Mouse (Mus musculus) gastrocnemius, postnatal 14 days (tissue): ENCODE results near the gene Ltbp1. TPM values are rescaled to one million over a fixed set of nuclear protein-coding genes. Genes with fewer than 3 reads are reported as not detected.
A peak's percentile ranks its signal among the peaks of the same experiment; 100 is the strongest.

Experiments
- DNase-seq: peaks from one replicate; pipeline ENCODE4 v3.0.0; 2021; ENCODE audit warnings: mixed read lengths
- intact Hi-C: fragments of 180-260 bp; cut with DNase I; formaldehyde crosslinking; loops from one replicate; pipeline ENCODE4 v1.15.1; 2025; ENCODE audit warnings: low total_unique reads
- long read RNA-seq, 2 experiments: library from polyadenylated mRNA; stranded (forward); transcript quantifications; one replicate each; pipeline ENCODE4 v2.0.0; 2021
- total RNA-seq, 2 experiments: library from RNA; stranded (reverse); gene quantifications; 2 replicates each; pipeline ENCODE4 v1.2.3; 2021

Gene Ltbp1
- total RNA-seq, result 10 to 100 TPM; 18.4 to 18.7 TPM
- long read RNA-seq, experiment 1, partial matches to known transcripts, result 2 of 5 reads
- long read RNA-seq, experiment 1, other reads (novel, unspliced or antisense), result 3 of 5 reads
- long read RNA-seq, experiment 2, full-length matches to known transcripts, result 1 of 8 reads
- long read RNA-seq, experiment 2, partial matches to known transcripts, result 4 of 8 reads
- long read RNA-seq, experiment 2, other reads (novel, unspliced or antisense), result 3 of 8 reads

GRCm38 (mm10) chr17:75005281-75005684 lies at the start of gene Ltbp1:
Ltbp1 (plus strand) TSS chr17:75005568.
- intact Hi-C loops, result no loop called here

GRCm38 (mm10) chr17:74959481-74960245 lies 45.7 kb upstream of the Ltbp1 start:
- intact Hi-C loops, result no loop called here
- peak; percentile 23 for DNase-seq

More at GRCm38 (mm10) chr17:75005281-75005684, at the start of gene Ltbp1:
- DNase-seq, result peak; percentile 59

GRCm38 (mm10) chr17:74963222-74963621 lies 42.1 kb upstream of the Ltbp1 start:
- DNase-seq, result no peak
- intact Hi-C loops, result no loop called here

GRCm38 (mm10) chr17:74963861-74964260 lies 41.5 kb upstream of the Ltbp1 start:
- DNase-seq, result no peak
- intact Hi-C loops, result no loop called here

GRCm38 (mm10) chr17:74967298-74967848 lies 38.0 kb upstream of the Ltbp1 start:
- DNase-seq, result no peak
- intact Hi-C loops, result no loop called here

- intact Hi-C loops, result no loop called here
- no peak for DNase-seq
Observed at GRCm38 (mm10) chr17:74968152-74968712, 37.1 kb upstream of the Ltbp1 start.

- intact Hi-C loops, result no loop called here
- DNase-seq, result no peak
Observed at GRCm38 (mm10) chr17:74968738-74969271, 36.6 kb upstream of the Ltbp1 start.

- no peak for DNase-seq
- intact Hi-C loops, result no loop called here
Observed at GRCm38 (mm10) chr17:74975192-74975591, 30.2 kb upstream of the Ltbp1 start.

GRCm38 (mm10) chr17:74976167-74976985 lies 29.0 kb upstream of the Ltbp1 start:
- intact Hi-C loops, result no loop called here
- DNase-seq, result no peak

- intact Hi-C loops, result no loop called here
Observed at GRCm38 (mm10) chr17:74979767-74980166, 25.6 kb upstream of the Ltbp1 start.

GRCm38 (mm10) chr17:74981703-74982102 lies 23.7 kb upstream of the Ltbp1 start:
- DNase-seq, result no peak
- intact Hi-C loops, result no loop called here

More at GRCm38 (mm10) chr17:74979767-74980166, 25.6 kb upstream of the Ltbp1 start:
- DNase-seq, result no peak

GRCm38 (mm10) chr17:74982880-74983279 lies 22.5 kb upstream of the Ltbp1 start:
- intact Hi-C loops, result no loop called here

GRCm38 (mm10) chr17:74984071-74984470 lies 21.3 kb upstream of the Ltbp1 start:
- intact Hi-C loops, result no loop called here
- no peak for DNase-seq

More at GRCm38 (mm10) chr17:74982880-74983279, 22.5 kb upstream of the Ltbp1 start:
- DNase-seq, result no peak

- no peak for DNase-seq
- intact Hi-C loops, result no loop called here
Observed at GRCm38 (mm10) chr17:74984681-74985080, 20.7 kb upstream of the Ltbp1 start.

- intact Hi-C loops, result no loop called here
- DNase-seq, result no peak
Observed at GRCm38 (mm10) chr17:74987067-74987466, 18.3 kb upstream of the Ltbp1 start.

- no peak for DNase-seq
- intact Hi-C loops, result no loop called here
Observed at GRCm38 (mm10) chr17:74989691-74990090, 15.7 kb upstream of the Ltbp1 start.

- intact Hi-C loops, result no loop called here
- no peak for DNase-seq
Observed at GRCm38 (mm10) chr17:74990561-74990960, 14.8 kb upstream of the Ltbp1 start.

- DNase-seq, result peak; percentile 35
- intact Hi-C loops, result no loop called here
Observed at GRCm38 (mm10) chr17:74993726-74994581, 11.4 kb upstream of the Ltbp1 start.

GRCm38 (mm10) chr17:74994582-74994893 lies 10.8 kb upstream of the Ltbp1 start:
- no peak for DNase-seq
- intact Hi-C loops, result no loop called here
